Mouse (Mus musculus): Measurements from ENCODE around the gene Rnf149.
A peak's percentile ranks its signal among the peaks of the same experiment; 100 is the strongest.

Gene Rnf149

DNA sequence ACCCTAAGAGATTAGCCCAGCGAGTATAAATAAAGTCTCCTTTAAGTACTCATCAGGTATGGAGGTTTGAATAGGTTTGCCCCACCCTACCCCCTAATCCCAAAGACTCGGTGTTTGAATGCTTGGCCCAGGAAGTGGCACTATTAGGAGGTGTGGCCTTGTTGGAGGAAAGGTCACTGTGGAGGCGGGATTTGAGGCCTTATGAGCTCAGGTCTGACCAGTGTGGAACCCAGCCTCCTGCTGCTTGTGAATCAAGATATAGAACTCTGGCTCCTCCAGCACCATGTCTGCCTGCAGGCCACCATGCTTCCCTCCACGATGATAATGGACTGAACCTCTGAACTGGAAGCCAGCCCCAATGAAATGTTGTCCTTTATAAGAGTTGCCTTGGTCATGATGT lies 46.2 kb downstream of the Rnf149 start:
- DNase-seq (ENCODE audit: extremely low read depth, low read depth) = no peak

DNA sequence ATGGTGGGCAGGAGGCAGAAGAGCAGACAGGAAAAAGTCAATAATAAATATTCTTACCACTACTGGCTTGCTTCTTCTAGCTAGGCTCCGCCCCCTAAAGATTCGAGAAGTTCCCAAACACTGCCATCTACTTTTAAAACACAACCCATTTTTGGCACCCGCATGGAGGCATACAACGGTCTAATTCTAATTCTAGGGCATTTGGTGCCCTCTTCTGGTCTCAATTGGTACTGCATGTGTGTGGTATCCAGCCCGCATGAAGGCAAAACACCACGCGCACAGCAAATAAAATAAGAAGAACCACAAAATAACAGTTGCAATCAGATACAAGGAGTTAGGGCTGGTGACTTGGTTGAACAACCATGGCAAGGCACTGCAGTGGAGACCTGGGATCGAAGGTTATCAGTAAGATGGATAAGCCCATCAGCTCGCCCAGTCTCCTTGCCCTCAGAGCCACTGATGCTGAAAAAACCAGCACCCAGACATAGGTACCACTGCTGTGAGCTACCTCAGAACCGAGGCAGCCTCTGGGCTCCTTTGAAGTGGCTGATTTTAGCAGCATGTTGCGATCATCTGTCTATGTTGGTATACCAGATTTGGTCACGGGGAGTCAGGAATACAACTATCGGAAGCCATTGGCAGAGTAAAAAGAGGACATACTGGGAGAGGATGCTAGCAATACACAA lies 46.8 kb downstream of the Rnf149 start:
- peak; percentile 83 for DNase-seq (ENCODE audit: extremely low read depth, low read depth)

DNA sequence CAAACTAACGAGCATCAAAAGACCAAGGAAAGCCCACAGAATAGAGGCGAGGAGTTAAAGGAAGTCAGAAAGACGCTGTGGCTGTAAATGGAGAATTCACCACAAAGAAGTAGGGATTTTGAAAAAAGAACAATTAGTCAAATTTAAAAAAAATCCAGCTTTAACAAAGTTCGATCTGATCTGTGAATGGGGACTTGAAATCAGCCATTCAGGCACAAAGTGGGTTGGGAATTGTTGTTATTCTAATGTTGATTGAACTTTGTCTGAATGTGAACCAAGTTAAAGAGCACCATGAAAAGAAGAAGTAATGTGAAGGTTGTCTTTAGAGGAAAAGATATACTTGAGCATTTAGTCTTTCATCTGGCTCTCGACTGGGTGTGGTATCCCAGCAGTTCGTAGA lies 48.9 kb downstream of the Rnf149 start:
- DNase-seq (ENCODE audit: extremely low read depth, low read depth) = no peak

DNA sequence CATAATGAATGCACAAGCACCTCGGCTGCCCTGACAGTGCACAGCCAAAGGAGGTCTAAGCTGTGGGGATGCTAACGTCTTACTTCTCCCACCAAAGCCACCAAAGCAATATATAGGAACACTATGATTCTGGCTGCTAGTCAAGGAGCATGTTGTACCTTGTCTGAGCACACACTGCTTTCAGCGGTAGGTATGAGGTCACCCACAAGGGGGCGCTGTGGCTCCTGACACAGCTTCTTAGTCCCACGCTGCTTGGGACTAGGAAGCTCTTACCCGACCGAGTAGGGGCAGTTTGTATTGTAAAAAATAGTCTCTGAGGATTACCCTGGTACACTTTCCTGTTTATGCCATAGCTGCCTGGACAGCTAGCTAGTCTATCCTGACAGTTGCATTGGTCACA lies 49.8 kb downstream of the Rnf149 start:
- DNase-seq (ENCODE audit: extremely low read depth, low read depth) = peak; percentile 67

DNA sequence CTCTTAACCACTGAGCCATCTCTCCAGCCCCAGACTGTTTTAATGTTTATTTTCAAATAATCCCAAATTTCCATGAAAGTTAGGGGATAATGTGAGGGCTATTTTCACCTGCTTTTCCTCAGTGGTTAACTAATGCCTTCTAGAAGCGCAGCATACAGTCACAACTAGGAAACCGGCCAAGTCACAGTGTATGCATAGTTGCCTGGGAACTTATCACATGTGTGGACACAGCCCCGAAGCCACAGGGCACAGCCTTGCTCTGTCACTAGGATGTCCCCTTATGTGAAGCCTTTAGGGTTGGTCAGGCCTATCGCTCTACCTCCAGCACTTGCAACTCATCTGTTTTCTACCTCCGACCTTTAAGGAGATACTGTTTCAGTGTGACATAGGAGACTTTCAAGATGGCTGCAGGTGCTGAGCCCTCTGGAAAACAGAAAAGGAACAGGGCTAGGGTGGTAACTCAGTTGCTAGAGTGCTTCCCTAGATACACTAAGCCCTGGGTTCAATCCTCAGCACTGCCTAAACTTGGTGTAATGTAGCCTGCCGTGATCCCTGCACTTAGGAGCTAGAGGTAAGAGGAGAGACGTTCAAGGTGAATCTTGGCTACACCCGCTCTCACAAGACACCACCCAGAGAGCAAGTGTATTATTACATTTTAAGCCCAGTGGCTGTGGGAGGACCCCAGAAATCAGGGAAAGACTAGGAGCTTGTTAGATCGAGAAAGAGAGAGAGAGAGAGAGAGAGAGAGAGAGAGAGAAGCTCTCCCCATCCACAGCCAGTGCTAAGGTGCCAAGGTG lies 50.6 kb downstream of the Rnf149 start:
- no peak for DNase-seq (ENCODE audit: extremely low read depth, low read depth)

DNA sequence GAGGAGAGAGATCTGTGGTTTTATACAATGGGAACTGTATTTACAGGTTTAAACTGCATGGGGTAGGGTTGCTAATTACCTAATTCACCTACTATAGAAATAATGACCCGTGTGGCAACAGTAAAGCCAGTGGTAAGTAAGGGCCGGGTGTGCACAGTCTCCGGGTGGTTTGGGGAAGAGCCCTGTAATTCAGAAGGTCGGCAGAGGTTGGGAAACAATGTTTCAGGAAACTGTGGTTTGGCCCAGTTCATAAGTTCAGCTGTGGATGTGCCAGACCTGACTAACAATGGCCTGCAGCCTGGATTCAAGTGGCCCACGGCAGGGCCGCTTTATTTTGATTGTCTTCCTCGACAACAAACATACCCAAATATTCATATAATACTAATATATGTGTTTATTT lies 51.4 kb downstream of the Rnf149 start:
- DNase-seq (ENCODE audit: extremely low read depth, low read depth) = no peak

DNA sequence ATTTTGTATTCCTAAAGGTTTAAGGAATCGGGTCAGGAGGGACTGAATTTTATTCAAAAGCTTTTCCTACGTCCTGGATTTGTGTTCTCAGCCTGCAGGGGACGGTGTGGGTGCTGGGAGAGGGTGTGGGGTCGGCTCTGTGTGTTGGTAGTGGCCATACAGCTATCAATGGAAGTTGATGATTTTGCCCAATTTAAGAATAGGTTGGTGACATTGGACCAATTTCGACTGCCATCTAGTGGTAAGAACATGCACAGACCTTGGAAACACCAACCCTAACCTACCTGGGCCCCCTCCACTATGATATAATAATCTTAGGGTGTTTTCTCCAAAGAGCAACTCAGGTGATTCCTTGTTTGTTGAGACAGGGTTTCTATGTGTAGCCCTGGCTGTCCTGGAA lies 54.7 kb downstream of the Rnf149 start:
- DNase-seq (ENCODE audit: extremely low read depth, low read depth) = no peak

DNA sequence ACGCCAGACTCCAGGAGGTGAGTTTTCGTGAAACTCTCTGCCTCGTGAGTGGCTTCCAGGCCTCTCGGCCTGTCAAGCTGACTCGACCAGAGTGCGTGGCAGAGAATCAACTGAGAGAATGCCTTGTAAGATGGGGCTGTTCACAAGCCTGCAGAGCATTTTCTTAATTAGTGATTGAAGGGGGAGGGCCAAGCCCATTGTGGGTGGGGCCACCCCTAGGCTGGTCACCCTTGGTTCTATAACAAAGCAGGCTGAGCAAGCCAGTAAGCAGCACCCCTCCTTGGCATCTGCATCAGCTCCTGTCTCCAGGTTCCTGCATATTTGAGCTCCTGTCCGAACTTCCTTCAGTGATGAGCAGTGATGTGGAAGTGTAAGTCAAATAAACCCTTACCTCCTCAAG lies 55.9 kb downstream of the Rnf149 start:
- no peak for DNase-seq (ENCODE audit: extremely low read depth, low read depth)

DNA sequence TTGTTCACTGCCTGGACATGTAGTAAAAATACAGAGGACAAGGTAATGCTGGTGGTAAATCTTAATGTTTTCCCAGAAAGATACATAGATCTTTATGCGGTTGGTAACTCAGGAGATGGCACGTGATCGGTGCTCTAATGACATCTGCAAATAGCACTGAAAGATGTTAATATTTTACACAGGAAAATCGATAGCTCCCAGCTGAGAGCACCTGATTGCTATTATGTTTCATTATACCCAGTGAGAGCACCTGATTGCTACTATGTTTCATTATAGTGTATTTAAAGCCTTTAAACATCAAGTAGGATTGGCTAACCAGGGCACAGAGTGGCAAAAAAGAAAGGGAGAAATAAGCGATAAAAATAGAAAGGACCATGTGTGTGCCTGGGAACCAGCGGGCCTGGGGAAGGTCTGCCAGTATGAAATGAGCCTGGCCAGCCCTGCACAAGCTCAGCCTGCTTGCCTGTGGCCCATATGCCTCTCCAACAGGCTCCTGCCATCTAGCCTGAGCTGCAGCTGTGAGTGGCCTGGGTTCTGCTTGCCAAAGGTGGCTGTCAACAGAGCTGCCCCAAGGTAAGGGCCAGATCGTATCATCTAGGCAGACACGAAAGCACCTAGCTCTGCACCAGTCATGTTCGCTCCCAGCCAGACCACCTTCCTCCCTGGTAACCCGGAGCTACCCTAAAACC lies 61.8 kb downstream of the Rnf149 start:
- DNase-seq (ENCODE audit: extremely low read depth, low read depth) = no peak

DNA sequence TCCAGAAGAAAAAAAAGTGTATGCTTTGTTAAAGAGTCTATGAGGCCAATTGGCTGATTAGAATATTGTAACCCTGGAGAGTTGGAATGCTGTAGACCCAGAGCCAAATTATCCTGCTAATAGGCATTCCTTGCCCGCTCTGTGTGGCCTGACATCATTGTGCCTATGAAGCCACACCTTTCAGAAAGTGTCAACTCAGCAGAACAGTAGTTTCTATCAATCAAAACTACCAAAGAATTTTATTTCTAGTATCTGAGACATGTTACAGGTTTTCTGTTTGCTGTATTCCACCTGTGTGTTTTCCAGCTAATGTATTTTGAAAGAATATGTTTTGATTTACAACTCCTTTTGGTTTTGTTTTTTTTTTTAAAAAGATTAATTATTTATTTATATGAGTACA lies 65.0 kb downstream of the Rnf149 start:
- DNase-seq (ENCODE audit: extremely low read depth, low read depth) = no peak

DNA sequence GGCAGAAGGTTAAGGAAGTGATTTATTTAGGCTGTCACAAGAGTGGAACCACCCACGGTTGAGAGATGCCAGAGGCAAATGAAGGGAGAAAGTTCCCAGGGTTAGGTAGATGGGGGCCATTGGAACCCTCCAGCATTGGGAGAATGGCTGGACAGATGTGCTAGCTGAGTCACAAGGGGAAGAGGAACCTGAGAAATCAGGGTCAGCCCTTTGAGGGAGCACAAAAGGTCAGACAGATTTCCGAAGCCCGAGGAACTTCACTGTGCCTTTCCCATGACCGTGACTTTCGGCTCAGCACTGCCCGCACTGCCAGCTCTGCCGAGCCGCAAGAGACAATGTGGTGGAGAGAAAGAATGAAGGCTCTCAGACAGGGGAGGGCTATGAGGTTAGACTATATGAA lies 65.4 kb downstream of the Rnf149 start:
- no peak for DNase-seq (ENCODE audit: extremely low read depth, low read depth)

DNA sequence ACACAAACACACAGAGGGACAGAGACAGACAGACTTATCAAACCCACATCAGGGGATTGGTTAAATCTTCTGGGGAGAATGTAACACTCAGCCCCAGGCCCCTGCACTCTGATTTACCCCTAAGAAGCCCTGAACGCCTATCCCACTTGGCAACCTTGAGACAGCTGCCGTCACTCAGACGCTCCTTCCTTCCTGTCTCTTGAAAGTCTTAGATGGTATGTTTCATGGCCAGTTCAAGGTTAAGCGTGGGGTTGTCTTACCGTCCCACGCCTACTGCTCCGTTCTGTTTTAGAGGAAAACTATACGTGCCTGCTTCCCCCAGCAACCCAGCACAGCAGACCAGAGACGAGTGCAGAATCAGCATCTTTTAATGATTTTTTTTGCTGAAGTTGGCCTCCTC lies 71.6 kb downstream of the Rnf149 start:
- no peak for DNase-seq (ENCODE audit: extremely low read depth, low read depth)

DNA sequence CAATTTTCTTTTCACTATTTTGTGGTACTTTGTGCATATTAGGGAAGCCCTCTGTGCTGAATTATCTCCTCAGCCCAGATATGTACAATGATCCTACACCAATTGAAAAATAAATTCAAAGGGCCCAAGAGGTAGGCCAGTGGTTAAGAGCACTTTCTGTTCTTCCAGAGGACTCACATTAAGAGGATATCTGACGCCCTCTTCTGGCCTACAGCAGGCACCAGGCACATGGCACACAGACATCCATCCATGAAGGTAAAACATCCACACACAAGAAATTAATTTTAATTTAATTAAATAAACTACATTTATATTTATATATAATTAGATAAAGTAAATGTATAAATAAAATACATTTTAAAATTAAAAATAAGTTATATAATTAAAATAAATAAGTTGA lies 72.9 kb downstream of the Rnf149 start:
- peak; percentile 28 for DNase-seq (ENCODE audit: extremely low read depth, low read depth)

DNA sequence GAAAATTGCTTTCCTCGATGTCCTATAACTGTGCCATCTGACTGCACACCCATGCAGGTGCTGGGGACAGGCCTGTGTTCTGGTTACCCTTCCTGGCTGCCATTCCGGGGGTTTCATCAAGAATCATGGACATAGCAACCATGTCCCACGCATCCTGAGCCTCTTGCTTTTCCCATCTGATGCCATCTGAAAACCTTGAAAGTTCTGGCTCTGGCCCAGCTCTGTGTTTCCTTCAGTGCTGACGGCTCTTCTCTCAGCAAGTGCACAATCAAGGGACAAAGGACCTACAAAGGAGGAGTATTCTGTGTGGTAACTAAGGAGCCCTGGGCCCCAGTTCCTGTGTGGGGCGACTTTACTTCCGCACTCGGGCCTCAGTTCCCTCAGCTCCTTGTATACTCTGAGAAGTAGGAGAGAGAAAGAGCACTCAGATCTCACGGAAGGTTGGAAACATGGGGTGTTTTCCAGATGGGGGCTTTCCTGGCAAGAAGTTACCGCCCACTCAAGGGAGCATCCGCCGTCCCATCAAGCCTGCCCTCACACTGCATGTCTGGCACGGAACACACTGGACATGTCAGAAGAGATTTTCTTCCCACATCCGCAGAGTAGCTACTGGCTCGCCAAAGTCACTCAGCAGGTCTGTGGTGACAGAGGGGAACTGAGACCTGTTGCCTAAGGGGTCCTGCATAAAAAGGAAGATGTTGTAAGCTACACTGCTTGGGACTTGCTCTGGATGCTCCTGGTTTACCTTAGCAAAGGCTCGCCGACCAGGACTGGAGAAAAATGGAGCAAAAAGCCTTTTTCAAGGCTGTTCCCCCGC lies 74.2 kb downstream of the Rnf149 start:
- DNase-seq (ENCODE audit: extremely low read depth, low read depth) = no peak
